ENCODE assay signal across 10 mouse cellular contexts in genomic region chr8:69890813-69891241, GRCm38 (mm10). TPM values are rescaled to one million over a fixed set of nuclear protein-coding genes. Genes with fewer than 3 reads are reported as not detected.
DNase-seq lines count a peak whose midpoint lies in the region; ATAC-seq and TF ChIP-seq lines count a peak whose summit lies in the region.
"Had no signal": no experiment of that assay in that cellular context is flagged by ENCODE, and none has a peak within 500 bp of the region (broad histone marks: within the 10 kb centered on the region; RNA-seq: fewer than 3 reads in every experiment).

No protein-coding gene starts in this region.

- peaks cover 16% of the 10 kb centered on the region for H3K4me1 ChIP-seq in kidney, postnatal 0 days (replicated peaks; ENCODE audit: insufficient read depth, low read length)
- peaks cover 29% of the 10 kb centered on the region for H3K4me1 ChIP-seq in kidney, embryonic 16.5 days (ENCODE audit: insufficient read depth, low read length)
- H3K4me1 ChIP-seq in forebrain, embryonic 11.5 days (replicated peaks; ENCODE audit: control insufficient read depth, insufficient read depth, low read length): peaks cover 18% of the 10 kb centered on the region; the same call in 1 of the 2 replicates
- H3K4me1 ChIP-seq in midbrain, embryonic 11.5 days (ENCODE audit: control insufficient read depth, insufficient read depth, low read length): peaks cover 34% of the 10 kb centered on the region

- H3K9ac ChIP-seq in kidney, postnatal 0 days (ENCODE audit: low read depth, low read length): no peak overlapping the region
- no peak overlapping the region for H3K9ac ChIP-seq in kidney, embryonic 16.5 days (replicated peaks; ENCODE audit: low read length)
- H3K9ac ChIP-seq in forebrain, embryonic 11.5 days (ENCODE audit: low read length): no peak overlapping the region
- no peak overlapping the region for H3K9ac ChIP-seq in midbrain, embryonic 11.5 days (ENCODE audit: low read length)
- H3K9ac ChIP-seq: limb, embryonic 12.5 days had no signal

- 41% methylated on average over 19 of the region's 19 CpGs for WGBS in kidney, postnatal 0 days
- 38% methylated on average over 19 of the region's 19 CpGs for WGBS in kidney, embryonic 16.5 days
- WGBS in forebrain, embryonic 11.5 days: 44% methylated on average over 19 of the region's 19 CpGs
- WGBS in midbrain, embryonic 11.5 days: 37% methylated on average over 19 of the region's 19 CpGs

- peaks cover 45% of the 10 kb centered on the region for H3K27me3 ChIP-seq in kidney, postnatal 0 days (ENCODE audit: insufficient read depth, low read length)
- peaks cover 52% of the 10 kb centered on the region for H3K27me3 ChIP-seq in kidney, embryonic 16.5 days (ENCODE audit: insufficient read depth, low read length)
- peaks cover 49% of the 10 kb centered on the region for H3K27me3 ChIP-seq in forebrain, embryonic 11.5 days (ENCODE audit: control insufficient read depth, insufficient read depth, low read length)
- peaks cover 50% of the 10 kb centered on the region for H3K27me3 ChIP-seq in midbrain, embryonic 11.5 days (ENCODE audit: control insufficient read depth, insufficient read depth, low read length)

- peak; percentile 64 for DNase-seq in kidney, postnatal 0 days (ENCODE audit: low spot score)
- peak; percentile 79 for DNase-seq in ZHBTc4 (ENCODE audit: low read depth, low spot score)
- DNase-seq in forebrain, embryonic 11.5 days (ENCODE audit: low spot score): peak; percentile 75
- peak; percentile 58 to 70 for DNase-seq in layer of hippocampus, postnatal 36 days
- peak; percentile 93 for DNase-seq in midbrain, embryonic 11.5 days (ENCODE audit: low spot score, missing footprints)
- peak; percentile 35 for DNase-seq in thymus, postnatal 25 days

- H3K4me3 ChIP-seq in kidney, postnatal 0 days (replicated peaks; ENCODE audit: low read depth, low read length): no peak overlapping the region
- no peak overlapping the region for H3K4me3 ChIP-seq in kidney, embryonic 16.5 days (ENCODE audit: low read length)
- no peak overlapping the region for H3K4me3 ChIP-seq in forebrain, embryonic 11.5 days (ENCODE audit: low read depth, low read length)
- H3K4me3 ChIP-seq in midbrain, embryonic 11.5 days (ENCODE audit: low read depth, low read length): no peak overlapping the region
- H3K4me3 ChIP-seq: limb, embryonic 12.5 days had no signal

- ATAC-seq in kidney, postnatal 0 days (replicated peaks; ENCODE audit: low FRiP score, low read depth): no peak
- no peak for ATAC-seq in kidney, embryonic 16.5 days (ENCODE audit: low FRiP score, low TSS enrichment)
- peak; percentile 14; the same call in 1 of the 2 replicates for ATAC-seq in forebrain, embryonic 11.5 days (replicated peaks; ENCODE audit: low FRiP score)
- ATAC-seq in midbrain, embryonic 11.5 days (ENCODE audit: low FRiP score): no peak
- ATAC-seq in granulocyte monocyte progenitor cell, adult 5-6 weeks (replicated peaks; ENCODE audit: poor library complexity, severe bottlenecking): no peak

- peaks cover 13% of the 10 kb centered on the region; the same call in 1 of the 2 replicates for H3K36me3 ChIP-seq in kidney, postnatal 0 days (ENCODE audit: insufficient read depth, low read length)
- peaks cover 7% of the 10 kb centered on the region; the same call in 1 of the 2 replicates for H3K36me3 ChIP-seq in kidney, embryonic 16.5 days (ENCODE audit: insufficient read depth, low read length)
- H3K36me3 ChIP-seq in forebrain, embryonic 11.5 days (ENCODE audit: control insufficient read depth, insufficient read depth, low read length): no peaks in the 10 kb centered on the region
- no peaks in the 10 kb centered on the region; the same call in 1 of the 2 replicates for H3K36me3 ChIP-seq in midbrain, embryonic 11.5 days (ENCODE audit: control insufficient read depth, insufficient read depth, low read length)

- H3K27ac ChIP-seq in kidney, postnatal 0 days: no peak overlapping the region
- H3K27ac ChIP-seq in kidney, embryonic 16.5 days (ENCODE audit: low read length): no peak overlapping the region
- no peak overlapping the region for H3K27ac ChIP-seq in forebrain, embryonic 11.5 days (ENCODE audit: low read depth, low read length)
- H3K27ac ChIP-seq in midbrain, embryonic 11.5 days (ENCODE audit: low read depth, low read length): no peak overlapping the region
- H3K27ac ChIP-seq: limb, embryonic 12.5 days had no signal

- H3K4me2 ChIP-seq in kidney, postnatal 0 days (ENCODE audit: low read length): no peak overlapping the region
- no peak overlapping the region for H3K4me2 ChIP-seq in kidney, embryonic 16.5 days (replicated peaks; ENCODE audit: low read depth, low read length)
- no peak overlapping the region for H3K4me2 ChIP-seq in forebrain, embryonic 11.5 days (ENCODE audit: low read depth, low read length, severe bottlenecking)
- no peak overlapping the region for H3K4me2 ChIP-seq in midbrain, embryonic 11.5 days
- H3K4me2 ChIP-seq: limb, embryonic 12.5 days had no signal

- no peaks in the 10 kb centered on the region for H3K9me3 ChIP-seq in kidney, postnatal 0 days (replicated peaks; ENCODE audit: low read length)
- H3K9me3 ChIP-seq in kidney, embryonic 16.5 days (ENCODE audit: low read length): no peaks in the 10 kb centered on the region
- H3K9me3 ChIP-seq in forebrain, embryonic 11.5 days (ENCODE audit: control insufficient read depth, low read length): no peaks in the 10 kb centered on the region
- no peaks in the 10 kb centered on the region for H3K9me3 ChIP-seq in midbrain, embryonic 11.5 days (ENCODE audit: control insufficient read depth, low read length)
- H3K9me3 ChIP-seq: limb, embryonic 12.5 days had no signal

- TF ChIP-seq CTCF in kidney, postnatal 0 days (IDR thresholded peaks at IDR 0.05; ENCODE audit: low read depth): peak; percentile 84

RNA-seq across cellular contexts. Expression of gene Cilp2, which starts 3.3 kb away (rescaled TPM):
- 0.69 and 0.75 TPM in 2 replicates for polyA plus RNA-seq in kidney, postnatal 0 days (2015; fragmentation: Nextera tagmentation; extraction: Ambion mirVana)
- 0.94 and 0.99 TPM in 2 replicates for polyA plus RNA-seq in kidney, embryonic 16.5 days (2015; fragmentation: Nextera tagmentation; extraction: Ambion mirVana)
- polyA plus RNA-seq in forebrain, embryonic 11.5 days (2014; fragmentation: Nextera tagmentation; extraction: Ambion mirVana): 0.20 and 0.35 TPM in 2 replicates
- under 1 TPM; 0.86 to 0.92 TPM for total RNA-seq in layer of hippocampus, postnatal 36 days (2021)
- 0.31 and 0.40 TPM in 2 replicates for polyA plus RNA-seq in midbrain, embryonic 11.5 days (2014; fragmentation: Nextera tagmentation; extraction: Ambion mirVana)
- total RNA-seq in granulocyte monocyte progenitor cell, adult 5-6 weeks (2014; fragmentation: Nextera tagmentation): not detected in 2 replicates
- total RNA-seq in granulocyte monocyte progenitor cell, adult 5-6 weeks (2017): not detected in 2 replicates
- total RNA-seq: common myeloid progenitor, adult 5-6 weeks had no signal

RNA-seq across cellular contexts. Expression of gene Tssk6, which starts 11.2 kb away (rescaled TPM):
- polyA plus RNA-seq in kidney, postnatal 0 days (2015; fragmentation: Nextera tagmentation; extraction: Ambion mirVana): 3.8 and 4.0 TPM in 2 replicates
- polyA plus RNA-seq in kidney, embryonic 16.5 days (2015; fragmentation: Nextera tagmentation; extraction: Ambion mirVana): 3.8 and 3.9 TPM in 2 replicates
- 5.2 and 6.0 TPM in 2 replicates for polyA plus RNA-seq in forebrain, embryonic 11.5 days (2014; fragmentation: Nextera tagmentation; extraction: Ambion mirVana)
- total RNA-seq in layer of hippocampus, postnatal 36 days (2021): under 1 TPM in 1 of 2 experiments, not detected in 1; 0.76 TPM
- polyA plus RNA-seq in midbrain, embryonic 11.5 days (2014; fragmentation: Nextera tagmentation; extraction: Ambion mirVana): 3.4 and 4.0 TPM in 2 replicates
- total RNA-seq in granulocyte monocyte progenitor cell, adult 5-6 weeks (2014; fragmentation: Nextera tagmentation): 0.73 TPM in 1 of 2 replicates, not detected in the other
- 1.5 and 2.5 TPM in 2 replicates for total RNA-seq in granulocyte monocyte progenitor cell, adult 5-6 weeks (2017)
- total RNA-seq: common myeloid progenitor, adult 5-6 weeks had no signal

RNA-seq across cellular contexts. Expression of gene Ndufa13, which starts 11.5 kb away (rescaled TPM):
- polyA plus RNA-seq in kidney, postnatal 0 days (2015; fragmentation: Nextera tagmentation; extraction: Ambion mirVana): 288 and 310 TPM in 2 replicates
- polyA plus RNA-seq in kidney, embryonic 16.5 days (2015; fragmentation: Nextera tagmentation; extraction: Ambion mirVana): 197 and 199 TPM in 2 replicates
- polyA plus RNA-seq in forebrain, embryonic 11.5 days (2014; fragmentation: Nextera tagmentation; extraction: Ambion mirVana): 153 and 155 TPM in 2 replicates
- total RNA-seq in layer of hippocampus, postnatal 36 days (2021): 100 to 1,000 TPM; 154 to 159 TPM
- 167 and 172 TPM in 2 replicates for polyA plus RNA-seq in midbrain, embryonic 11.5 days (2014; fragmentation: Nextera tagmentation; extraction: Ambion mirVana)
- 76.7 and 98.5 TPM in 2 replicates for total RNA-seq in granulocyte monocyte progenitor cell, adult 5-6 weeks (2014; fragmentation: Nextera tagmentation)
- total RNA-seq in granulocyte monocyte progenitor cell, adult 5-6 weeks (2017): 107 and 110 TPM in 2 replicates

RNA-seq across cellular contexts. Expression of gene Yjefn3, which starts 11.7 kb away (rescaled TPM):
- polyA plus RNA-seq in kidney, postnatal 0 days (2015; fragmentation: Nextera tagmentation; extraction: Ambion mirVana): 4.8 and 5.2 TPM in 2 replicates
- polyA plus RNA-seq in kidney, embryonic 16.5 days (2015; fragmentation: Nextera tagmentation; extraction: Ambion mirVana): 3.1 and 5.0 TPM in 2 replicates
- 4.0 and 4.4 TPM in 2 replicates for polyA plus RNA-seq in forebrain, embryonic 11.5 days (2014; fragmentation: Nextera tagmentation; extraction: Ambion mirVana)
- total RNA-seq in layer of hippocampus, postnatal 36 days (2021): 10 to 100 TPM; 32.3 to 36.3 TPM
- 3.2 and 3.6 TPM in 2 replicates for polyA plus RNA-seq in midbrain, embryonic 11.5 days (2014; fragmentation: Nextera tagmentation; extraction: Ambion mirVana)
- 2.7 TPM in 1 of 2 replicates, not detected in the other for total RNA-seq in granulocyte monocyte progenitor cell, adult 5-6 weeks (2014; fragmentation: Nextera tagmentation)
- not detected in 2 replicates for total RNA-seq in granulocyte monocyte progenitor cell, adult 5-6 weeks (2017)
- total RNA-seq: common myeloid progenitor, adult 5-6 weeks had no signal

RNA-seq across cellular contexts. Expression of gene Pbx4, which starts 58.5 kb away (rescaled TPM):
- 7.7 and 8.3 TPM in 2 replicates for polyA plus RNA-seq in kidney, postnatal 0 days (2015; fragmentation: Nextera tagmentation; extraction: Ambion mirVana)
- 8.8 and 9.3 TPM in 2 replicates for polyA plus RNA-seq in kidney, embryonic 16.5 days (2015; fragmentation: Nextera tagmentation; extraction: Ambion mirVana)
- 48.7 and 50.3 TPM in 2 replicates for polyA plus RNA-seq in forebrain, embryonic 11.5 days (2014; fragmentation: Nextera tagmentation; extraction: Ambion mirVana)
- 10 to 100 TPM; 15.6 to 19.0 TPM for total RNA-seq in layer of hippocampus, postnatal 36 days (2021)
- polyA plus RNA-seq in midbrain, embryonic 11.5 days (2014; fragmentation: Nextera tagmentation; extraction: Ambion mirVana): 33.9 and 39.1 TPM in 2 replicates
- 7.0 and 25.1 TPM in 2 replicates for total RNA-seq in granulocyte monocyte progenitor cell, adult 5-6 weeks (2014; fragmentation: Nextera tagmentation)
- 5.6 and 9.3 TPM in 2 replicates for total RNA-seq in granulocyte monocyte progenitor cell, adult 5-6 weeks (2017)

Comparison
In these comparisons a context has a peak if more than half of its experiments do, and no peak if none do; other contexts are left out.
1. DNase-seq: peak in every context shown above with its lines; median percentile 93 in midbrain, embryonic 11.5 days; 79 in ZHBTc4; 75 in forebrain, embryonic 11.5 days; 64 in kidney, postnatal 0 days; 64 in layer of hippocampus, postnatal 36 days; 35 in thymus, postnatal 25 days.